Mouse (Mus musculus) erythroblast, adult 5-6 weeks (primary cell): Measurements from ENCODE around the gene Naa35. TPM values are rescaled to one million over a fixed set of nuclear protein-coding genes. Genes with fewer than 3 reads are reported as not detected.

Experiments
- ATAC-seq: replicated peaks from 2 replicates; pipeline ENCODE4 v1.8.0; 2016; ENCODE audit warnings: moderate number of reproducible peaks, mild to moderate bottlenecking, moderate TSS enrichment, inconsistent platforms; ENCODE audit not compliant: poor library complexity, low FRiP score, severe bottlenecking
- total RNA-seq, 2 experiments: library from RNA; stranded (forward) in 1 of 2; stranded (reverse) in 1 of 2; fragments of 150-400 nt in 1 of 2; fragments of 200-764, 138-1000 nt in 1 of 2; gene quantifications; 2 replicates each; pipeline versions ENCODE4 v1.2.3 to v1.2.4; 2015 to 2017; ENCODE audit warnings: low replicate concordance in 2 of 2

The Naa35 gene
- total RNA-seq, 2 experiments from 2014 or later = 31.0 to 44.6 TPM

DNA sequence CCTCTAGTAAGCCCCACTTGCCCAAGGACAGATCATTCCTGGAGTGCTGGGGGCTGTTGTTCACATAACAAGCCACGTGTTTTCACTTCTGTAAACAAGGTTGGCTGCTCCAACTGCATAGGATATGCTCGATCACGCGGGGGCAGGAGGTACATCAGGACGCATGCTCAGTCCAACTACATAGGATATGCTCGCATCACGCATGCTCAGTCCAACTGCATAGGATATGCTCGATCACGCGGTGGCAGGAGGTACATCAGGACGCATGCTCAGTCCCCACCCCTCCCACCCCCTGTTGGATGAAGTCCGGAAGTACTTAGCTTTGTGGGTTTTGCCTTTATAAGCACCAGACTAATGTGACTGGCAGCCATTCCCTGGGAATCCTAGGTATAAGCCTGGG, 76.9 kb downstream of the Naa35 start:
- ATAC-seq = no peak

DNA sequence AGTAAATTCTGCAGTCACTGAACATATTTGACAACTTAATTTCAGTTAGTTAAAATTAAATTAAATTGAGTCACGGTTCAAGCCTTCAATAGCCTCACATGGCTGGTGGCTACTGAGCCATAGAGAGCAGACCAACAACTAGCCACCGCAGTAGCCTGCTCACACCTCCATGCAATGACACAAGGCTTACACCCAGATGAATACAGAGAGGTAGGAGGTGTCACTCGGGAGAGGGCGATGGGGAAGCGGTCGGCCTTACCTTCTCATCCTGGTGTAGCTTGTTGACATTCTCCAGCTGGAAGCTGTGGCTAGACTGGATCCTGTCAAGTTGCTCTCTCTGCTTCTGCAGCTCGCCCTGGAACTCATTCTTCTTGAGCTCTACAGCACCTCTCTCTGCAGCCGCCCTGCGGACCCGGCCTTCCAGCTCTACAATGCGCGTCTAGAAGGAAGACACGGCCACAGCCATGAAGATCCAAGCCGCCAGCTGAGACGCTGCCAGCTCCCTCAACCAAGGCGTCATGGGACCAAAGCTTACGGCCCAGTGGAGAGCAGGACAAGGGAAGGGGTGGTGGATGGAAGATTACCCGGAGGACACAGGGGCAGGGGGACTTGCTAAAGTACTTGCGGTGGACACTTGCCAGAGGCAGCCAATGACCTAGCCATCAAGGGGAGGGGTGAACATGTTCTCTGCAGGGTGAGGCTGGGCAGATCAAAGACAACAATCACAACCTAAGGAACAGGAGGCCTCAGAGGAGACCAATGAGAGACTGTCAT, 79.1 kb downstream of the Naa35 start:
- ATAC-seq = no peak

DNA sequence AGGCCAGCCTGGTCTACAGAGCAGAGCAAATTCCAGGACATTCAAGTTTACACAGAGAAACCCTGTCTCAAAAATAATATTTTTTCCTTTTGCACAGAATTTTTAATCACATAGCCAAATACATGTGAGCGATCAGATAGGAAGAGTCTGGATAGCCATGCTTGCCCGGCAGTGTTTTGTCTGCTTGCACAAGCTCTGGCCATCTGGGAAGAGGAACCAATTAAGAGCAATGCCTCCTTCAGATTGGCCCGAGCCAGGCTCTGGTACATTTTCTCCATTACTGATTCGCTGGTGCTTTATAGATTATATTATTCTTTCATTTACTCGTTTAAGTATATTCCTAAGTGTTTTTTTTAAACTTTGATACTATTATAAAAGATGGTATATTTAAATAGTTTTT, 82.7 kb downstream of the Naa35 start:
- ATAC-seq = no peak

DNA sequence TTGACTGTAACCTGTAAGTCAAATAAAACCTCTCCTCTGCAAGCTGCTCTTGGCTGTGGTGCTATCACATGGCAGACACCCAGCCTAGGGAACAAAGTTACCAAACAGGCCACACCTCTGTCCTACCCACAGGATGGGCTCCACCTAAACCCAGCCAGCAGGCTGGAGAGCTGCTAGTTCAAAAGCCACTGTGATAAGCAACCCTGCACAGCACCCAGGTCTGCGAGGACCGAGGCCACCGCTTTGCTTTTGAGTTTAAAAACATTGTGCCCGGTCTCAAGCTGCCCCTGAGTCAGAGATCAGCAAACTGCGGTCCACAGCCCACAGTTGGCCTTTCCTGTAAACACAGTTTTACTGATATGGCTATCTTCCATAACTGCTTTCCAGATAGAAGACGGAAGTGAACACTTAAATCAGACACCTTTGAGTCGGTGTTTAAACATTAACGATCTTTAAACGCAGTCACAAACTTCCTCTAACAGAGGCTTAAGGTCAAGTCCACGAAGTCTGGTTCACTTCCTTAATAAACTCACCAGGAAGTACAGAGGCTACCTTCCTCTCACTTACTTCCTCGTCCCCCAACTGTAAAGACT, 83.5 kb downstream of the Naa35 start:
- peak; percentile 97 for ATAC-seq

DNA sequence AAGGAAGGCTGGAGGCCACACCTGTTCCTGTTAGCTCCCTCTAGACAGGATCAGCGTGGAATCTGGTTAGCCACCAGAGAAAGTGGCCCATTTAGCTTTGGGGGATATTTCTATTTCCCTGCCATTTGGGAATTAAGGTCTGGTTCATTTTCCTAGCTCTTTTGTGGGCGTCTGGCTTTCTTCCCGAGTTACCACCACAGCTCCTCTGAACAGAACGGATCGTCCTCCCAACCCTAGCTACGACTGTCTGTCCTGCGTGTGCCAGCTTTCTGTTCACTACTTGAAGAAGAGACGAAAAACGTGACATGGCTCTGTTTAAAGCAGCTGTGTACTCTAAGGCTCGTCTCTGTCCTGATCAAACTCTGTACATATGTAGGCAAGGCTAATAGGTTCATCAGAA, 84.9 kb downstream of the Naa35 start:
- ATAC-seq = no peak

DNA sequence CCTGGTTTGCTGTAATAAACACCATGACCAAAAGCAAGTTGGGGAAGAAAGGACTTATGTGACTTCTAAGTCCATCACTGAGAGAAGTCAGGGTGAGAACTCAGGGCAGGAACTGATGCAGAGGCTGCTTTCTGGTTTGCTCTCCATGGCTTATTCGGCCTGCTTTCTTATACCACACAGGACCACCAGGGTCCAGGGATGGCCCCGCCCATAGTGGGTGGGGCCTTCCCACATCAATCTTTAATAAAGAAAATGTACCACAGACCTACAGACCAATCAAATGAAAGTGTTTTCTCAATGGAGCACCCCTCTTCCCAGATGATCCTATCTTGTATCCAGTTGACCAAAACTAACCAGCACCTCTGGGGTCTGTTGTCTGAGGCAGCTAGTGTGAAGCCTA, 86.5 kb downstream of the Naa35 start:
- ATAC-seq = no peak

DNA sequence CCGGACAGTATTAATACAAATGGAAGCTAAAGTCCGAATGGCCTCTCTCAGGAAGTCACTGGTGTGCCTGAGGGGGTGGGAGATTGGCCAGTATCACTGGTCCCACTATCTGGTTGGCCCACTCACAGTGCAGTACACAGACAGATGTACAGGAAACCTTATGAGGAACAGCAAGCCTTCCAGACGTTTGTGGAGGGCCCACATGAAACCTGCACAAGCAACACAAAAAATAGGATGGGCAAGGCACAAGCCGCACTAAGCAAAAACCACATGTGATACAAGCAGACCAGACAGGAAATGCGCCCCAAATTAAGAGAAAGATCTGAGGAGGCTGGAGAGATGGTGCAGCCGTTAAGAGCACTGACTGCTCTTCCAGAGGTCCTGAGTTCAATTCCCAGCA, 87.2 kb downstream of the Naa35 start:
- no peak for ATAC-seq

DNA sequence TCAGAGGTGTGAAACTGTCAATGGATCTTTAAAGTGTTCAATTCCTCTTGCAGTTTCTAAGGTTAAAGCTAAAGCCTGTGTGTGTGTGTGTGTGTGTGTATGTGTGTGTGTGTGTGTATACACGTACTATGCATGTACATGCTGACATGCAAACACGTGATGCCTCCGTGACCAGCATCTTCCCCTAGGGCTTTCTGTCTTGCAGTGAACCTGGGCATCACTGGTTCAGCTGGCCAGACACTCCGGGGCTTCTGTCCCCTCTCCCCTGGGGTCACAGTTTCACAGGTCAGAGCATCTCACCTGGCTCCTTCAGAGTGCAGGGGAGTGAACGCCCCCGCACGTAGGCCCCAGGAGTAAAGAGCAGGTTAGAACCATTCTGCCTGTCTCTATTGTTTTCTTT, 88.5 kb downstream of the Naa35 start:
- no peak for ATAC-seq

DNA sequence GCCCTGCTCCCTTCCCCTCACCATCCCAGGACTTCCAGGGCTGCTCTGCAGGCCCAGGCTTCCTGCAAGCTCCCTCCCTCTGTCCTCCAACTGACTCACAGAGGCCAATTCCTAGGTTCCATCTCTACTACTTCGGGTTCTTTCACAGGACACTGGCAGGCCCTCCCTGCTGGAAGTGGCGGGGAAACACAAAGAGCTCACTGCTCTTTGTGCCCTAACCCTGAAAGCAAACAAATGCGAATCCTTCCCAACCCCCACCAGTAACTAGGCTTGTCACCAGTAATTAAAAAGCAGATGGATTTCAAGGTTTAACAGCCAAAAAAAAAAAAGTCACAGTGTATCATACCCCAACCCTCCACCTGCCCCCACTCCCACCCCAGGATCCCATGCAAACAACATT, 89.2 kb downstream of the Naa35 start:
- no peak for ATAC-seq

DNA sequence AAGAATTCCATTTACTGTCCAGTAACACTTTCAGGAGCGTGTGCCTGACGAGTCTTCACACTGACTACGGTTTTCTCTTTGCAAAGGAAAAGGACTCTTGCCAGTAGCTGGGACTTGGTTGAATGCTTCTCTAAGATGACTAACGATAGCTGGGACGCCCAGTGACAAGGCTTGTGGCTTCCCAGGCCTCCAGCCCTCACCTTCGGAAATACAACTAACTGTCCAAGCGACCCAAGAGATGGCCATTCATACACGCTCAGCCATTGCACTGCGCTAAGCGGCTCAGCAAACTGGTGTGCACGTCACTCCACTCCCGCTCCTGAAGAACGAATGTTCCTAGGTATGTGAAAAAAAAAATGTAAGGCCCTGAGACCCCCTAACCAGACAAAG, 89.7 kb downstream of the Naa35 start:
- ATAC-seq = peak; percentile 60

DNA sequence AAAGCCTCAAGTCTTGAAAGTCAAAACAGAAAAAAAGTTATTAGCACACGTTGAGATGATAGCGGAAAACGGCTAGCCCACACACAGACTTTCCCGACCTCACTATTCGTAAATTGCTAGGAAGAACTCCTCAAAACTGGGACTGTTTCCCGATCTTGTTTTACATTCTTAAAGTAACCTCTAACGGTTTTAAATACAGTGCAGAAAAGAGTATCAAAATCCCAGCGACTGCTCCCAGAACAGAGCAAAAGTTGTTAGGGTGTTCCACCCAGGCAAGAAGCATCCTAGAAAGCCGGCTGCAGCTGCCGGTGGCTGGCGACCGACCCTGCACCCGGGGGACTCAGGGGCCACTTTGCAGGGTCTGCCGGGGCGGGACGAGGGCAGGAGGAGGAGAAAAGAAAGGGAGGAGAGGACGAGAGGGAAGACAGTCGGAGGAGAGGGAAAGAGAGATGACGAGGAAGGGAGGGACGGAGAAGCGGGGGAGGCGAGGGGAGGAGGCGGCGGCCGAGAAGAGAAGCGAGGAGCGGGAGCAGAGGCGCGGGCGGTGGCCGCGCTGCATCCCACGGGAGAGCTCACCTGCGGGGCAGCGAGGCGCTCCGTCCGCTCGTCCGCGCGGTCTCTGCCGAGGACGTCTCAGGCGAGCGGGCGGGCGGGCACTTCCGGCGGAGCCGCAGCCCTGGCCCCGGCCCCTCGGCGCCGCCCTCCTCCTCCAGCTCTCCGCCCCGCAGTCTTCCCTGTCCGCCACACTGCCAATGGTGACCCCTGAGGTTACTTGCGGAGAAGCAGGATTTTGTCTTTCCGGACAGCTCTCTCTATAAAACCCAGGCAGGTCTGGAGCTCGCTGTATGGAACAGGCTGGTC, 90.3 kb downstream of the Naa35 start, which contains the start of gene Golm1:
TSS of gene Golm1 (minus strand) at position 661 of the 861 bp plus-strand sequence.
- peak; percentile 85 for ATAC-seq

DNA sequence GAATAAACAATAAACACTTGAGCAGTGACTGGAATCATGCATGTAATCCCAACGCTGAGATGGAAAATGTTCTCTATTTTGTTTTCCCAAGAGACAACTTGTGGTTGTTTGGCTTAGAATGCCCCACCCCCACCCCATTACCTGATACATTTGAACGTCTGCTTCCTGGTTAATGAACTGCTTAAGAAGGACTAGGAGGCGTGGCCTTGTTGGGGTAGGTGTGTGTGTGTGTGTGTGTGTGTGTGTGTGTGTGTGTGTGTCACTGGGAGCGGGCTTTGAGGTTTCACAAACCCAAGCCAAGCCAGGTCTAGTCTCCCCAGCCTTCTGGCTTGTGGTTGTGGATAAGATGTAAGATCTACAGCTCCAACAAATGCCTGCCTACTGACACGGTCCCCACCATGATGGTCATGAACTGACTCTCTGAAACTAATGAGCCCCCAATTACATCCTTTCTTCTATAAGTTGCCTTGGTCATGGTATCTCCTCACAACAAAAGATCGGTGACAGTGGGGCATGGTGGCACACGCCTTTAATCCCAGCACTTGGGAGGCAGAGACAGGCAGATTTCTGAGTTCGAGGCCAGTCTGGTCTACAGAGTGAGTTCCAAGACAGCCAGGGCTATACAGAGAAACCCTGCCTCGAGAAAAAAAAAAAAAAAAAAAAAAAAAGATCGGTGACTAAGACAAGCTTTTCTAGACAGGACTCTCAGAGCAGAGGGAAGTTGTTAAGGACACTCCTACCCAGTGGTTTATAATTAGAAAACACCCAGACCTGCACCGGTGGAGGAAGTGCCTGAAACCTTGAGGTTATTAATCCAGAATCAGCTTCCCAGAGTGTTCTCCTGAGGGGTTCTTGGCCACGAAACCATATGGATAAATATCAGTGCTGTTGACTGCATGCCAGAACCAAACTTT, 91.5 kb downstream of the Naa35 start:
- no peak for ATAC-seq

DNA sequence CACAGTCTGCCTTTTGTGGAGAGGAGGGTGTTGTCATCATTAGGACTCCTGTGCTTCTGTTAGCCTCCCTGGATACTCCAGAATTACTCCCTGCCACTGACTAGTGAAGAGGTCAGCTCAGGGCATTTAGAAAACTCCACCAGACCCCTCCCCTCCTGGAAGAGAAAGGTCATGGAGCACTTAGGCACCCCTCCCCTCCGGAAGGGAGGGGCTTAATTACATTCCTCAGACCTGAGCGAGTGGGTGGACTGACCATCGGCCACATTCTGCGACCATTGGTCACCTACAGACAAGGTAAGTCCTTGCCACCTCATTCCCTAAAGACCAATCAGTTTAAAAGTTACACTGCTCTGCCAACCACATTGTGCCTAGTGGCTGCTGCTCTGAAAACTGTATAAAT, 94.2 kb downstream of the Naa35 start:
- no peak for ATAC-seq

DNA sequence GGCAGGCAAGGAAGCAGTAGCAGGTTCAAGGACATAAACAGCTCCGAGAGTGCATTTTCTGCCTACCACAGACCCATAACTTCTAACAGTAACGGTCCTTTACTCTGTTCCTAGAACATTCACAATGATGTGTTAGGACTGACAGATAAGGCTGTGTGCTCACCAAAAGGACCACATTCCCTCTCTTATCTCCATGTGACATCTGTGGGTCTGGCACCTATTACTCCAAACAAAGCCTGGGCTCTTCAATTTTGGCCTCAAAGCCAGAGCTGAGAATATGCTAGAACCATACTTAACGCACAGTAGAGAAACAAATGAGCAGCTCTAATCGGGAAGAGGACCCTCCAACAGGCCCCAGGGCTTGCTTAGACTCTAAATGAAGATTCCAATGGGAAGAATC, 94.8 kb downstream of the Naa35 start:
- no peak for ATAC-seq

DNA sequence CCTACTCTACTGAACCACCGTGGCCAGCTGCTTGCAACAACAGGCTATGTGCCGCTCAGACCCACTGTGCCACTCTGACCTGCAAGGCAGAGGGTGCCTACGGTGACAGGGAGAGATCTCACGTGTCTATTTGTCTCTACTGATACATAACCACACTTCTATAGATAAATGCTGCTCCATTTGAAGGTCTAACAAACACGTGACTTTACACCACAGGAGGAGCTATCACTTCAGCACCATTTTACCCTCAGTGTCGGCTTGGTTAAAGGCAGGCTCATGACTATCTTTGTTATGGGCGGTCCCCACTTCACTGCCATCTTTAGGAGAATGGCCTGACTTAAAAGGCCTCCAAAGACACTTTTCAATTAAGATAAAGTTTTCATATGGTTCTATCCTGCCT, 97.6 kb downstream of the Naa35 start:
- ATAC-seq = 0 out of 2 replicates have a peak, but pooled peaks have one; percentile 41

DNA sequence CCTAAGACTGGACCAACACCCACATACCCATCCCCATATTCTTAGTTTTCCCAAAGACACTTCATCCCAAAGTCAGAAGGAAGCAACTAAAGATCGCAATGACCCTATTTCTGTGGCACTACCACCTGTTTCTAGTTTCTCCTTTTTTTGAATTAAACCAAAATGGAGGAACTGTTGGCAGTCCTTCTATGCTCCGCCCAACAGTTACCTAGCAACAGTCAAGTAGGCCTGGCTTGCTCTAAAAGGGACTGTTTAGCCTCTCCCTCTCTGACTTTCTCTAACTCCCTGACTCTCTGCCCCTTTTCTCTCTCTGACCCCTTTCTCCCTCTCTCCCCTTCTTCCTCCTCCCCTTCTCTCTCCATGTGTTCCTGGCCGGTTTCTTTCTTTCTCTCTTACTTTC, 100.2 kb downstream of the Naa35 start:
- ATAC-seq = no peak
